Comparison of ENCODE assay signal across 14 mouse cellular contexts in the genomic region with DNA sequence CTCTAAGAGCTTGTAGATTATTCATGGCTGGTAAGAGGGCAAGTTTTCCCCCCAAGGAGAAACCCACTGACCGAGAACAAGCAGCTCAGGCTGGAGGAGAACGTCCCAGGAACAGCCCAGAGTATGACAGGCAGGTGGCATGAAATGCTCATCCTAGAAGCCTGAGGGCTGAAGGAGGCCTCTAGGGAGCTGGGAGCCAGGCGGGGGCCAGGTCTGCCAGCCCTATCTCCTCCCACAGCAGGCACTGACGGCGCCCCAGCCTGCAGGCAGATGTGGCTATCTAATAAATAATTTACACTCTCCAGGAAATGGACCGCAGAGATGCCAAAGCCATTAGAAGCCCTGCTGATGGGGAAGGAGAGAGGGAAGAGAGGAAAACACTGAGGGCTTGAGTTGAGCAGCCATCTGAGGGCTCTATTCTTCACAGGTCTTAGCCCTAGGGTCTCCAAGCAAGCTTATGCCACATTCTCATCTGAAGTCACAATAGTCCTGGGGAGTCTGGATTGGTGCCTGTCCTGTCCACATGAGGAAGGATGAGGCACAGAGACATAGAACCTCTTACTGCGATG.
DNase-seq lines count a peak whose midpoint lies in the region; ATAC-seq and TF ChIP-seq lines count a peak whose summit lies in the region.
"Had no signal": no experiment of that assay in that cellular context is flagged by ENCODE, and none has a peak within 500 bp of the region (broad histone marks: within the 10 kb centered on the region; RNA-seq: fewer than 3 reads in every experiment).

No protein-coding gene starts in this region.

- TF ChIP-seq CTCF in forebrain, postnatal 0 days (IDR thresholded peaks at IDR 0.05; ENCODE audit: low read depth): no peak
- no peak for TF ChIP-seq CTCF in brain, embryonic 14.5 days (IDR thresholded peaks at IDR 0.05; ENCODE audit: borderline replicate concordance, extremely low read depth, insufficient read depth, insufficient read length)
- TF ChIP-seq CTCF in hindbrain, postnatal 0 days (IDR thresholded peaks at IDR 0.05; ENCODE audit: low read depth): no peak

- DNase-seq in forebrain, embryonic 10.5 days (ENCODE audit: extremely low spot score, low spot score): no peak
- no peak for DNase-seq in forebrain, postnatal 0 days
- peak; percentile 44 for DNase-seq in brain, embryonic 14.5 days (ENCODE audit: low read depth)
- no peak for DNase-seq in hindbrain, postnatal 0 days (ENCODE audit: low spot score)
- no peak for DNase-seq in right cerebral cortex, postnatal 14 days
- DNase-seq in heart, adult 11 months: no peak
- DNase-seq in heart, adult 9 months (ENCODE audit: low spot score in 2 of 2): no peak
- DNase-seq: cerebellum, adult 2 months; gastrocnemius, postnatal 10 days; kidney, postnatal 10 days; lung, postnatal 14 days had no signal

- H3K9ac ChIP-seq in forebrain, postnatal 0 days: no peak overlapping the region
- no peak overlapping the region for H3K9ac ChIP-seq in hindbrain, postnatal 0 days (replicated peaks; ENCODE audit: low read length)
- no peak overlapping the region for H3K9ac ChIP-seq in midbrain, embryonic 16.5 days (ENCODE audit: low read depth, low read length)
- H3K9ac ChIP-seq: forebrain, embryonic 12.5 days; liver, embryonic 12.5 days had no signal

- TF ChIP-seq POLR2A in brain, embryonic 14.5 days (IDR thresholded peaks at IDR 0.05; ENCODE audit: borderline replicate concordance, extremely low read depth, insufficient read depth, insufficient read length, poor library complexity, severe bottlenecking): no peak

- no peak overlapping the region for H3K4me3 ChIP-seq in forebrain, embryonic 10.5 days
- no peak overlapping the region for H3K4me3 ChIP-seq in forebrain, postnatal 0 days (ENCODE audit: low read depth, low read length)
- H3K4me3 ChIP-seq in hindbrain, postnatal 0 days (ENCODE audit: low read length): no peak overlapping the region
- no peak overlapping the region for H3K4me3 ChIP-seq in midbrain, embryonic 16.5 days (ENCODE audit: low read depth, low read length)
- H3K4me3 ChIP-seq: forebrain, embryonic 12.5 days; liver, embryonic 12.5 days had no signal

- no peak overlapping the region for H3K4me2 ChIP-seq in forebrain, postnatal 0 days (ENCODE audit: low read depth)
- no peak overlapping the region for H3K4me2 ChIP-seq in hindbrain, postnatal 0 days (ENCODE audit: low read depth, low read length)
- H3K4me2 ChIP-seq in midbrain, embryonic 16.5 days (ENCODE audit: low read length): no peak overlapping the region
- H3K4me2 ChIP-seq: forebrain, embryonic 12.5 days; liver, embryonic 12.5 days had no signal

- H3K4me1 ChIP-seq in forebrain, embryonic 10.5 days: peaks cover 33% of the 10 kb centered on the region
- H3K4me1 ChIP-seq in forebrain, postnatal 0 days (ENCODE audit: insufficient read depth): no peaks in the 10 kb centered on the region
- no peaks in the 10 kb centered on the region for H3K4me1 ChIP-seq in hindbrain, postnatal 0 days (ENCODE audit: insufficient read depth, low read length)
- no peaks in the 10 kb centered on the region; the same call in 1 of the 2 replicates for H3K4me1 ChIP-seq in midbrain, embryonic 16.5 days (ENCODE audit: control insufficient read depth, insufficient read depth, low read length)
- H3K4me1 ChIP-seq: liver, embryonic 12.5 days had no signal

- 82% methylated on average over 7 of the region's 7 CpGs for WGBS in forebrain, embryonic 10.5 days
- 70% methylated on average over 7 of the region's 7 CpGs for WGBS in forebrain, postnatal 0 days
- WGBS in hindbrain, postnatal 0 days: 41% methylated on average over 7 of the region's 7 CpGs
- 51% methylated on average over 7 of the region's 7 CpGs for WGBS in midbrain, embryonic 16.5 days

- H3K36me3 ChIP-seq in forebrain, embryonic 10.5 days (replicated peaks): no peaks in the 10 kb centered on the region
- no peaks in the 10 kb centered on the region for H3K36me3 ChIP-seq in forebrain, postnatal 0 days (ENCODE audit: insufficient read depth)
- no peaks in the 10 kb centered on the region for H3K36me3 ChIP-seq in hindbrain, postnatal 0 days (ENCODE audit: insufficient read depth, low read length)
- H3K36me3 ChIP-seq in midbrain, embryonic 16.5 days (ENCODE audit: control insufficient read depth, insufficient read depth, low read length): no peaks in the 10 kb centered on the region
- H3K36me3 ChIP-seq: forebrain, embryonic 12.5 days; liver, embryonic 12.5 days had no signal

- peaks cover 4% of the 10 kb centered on the region for H3K9me3 ChIP-seq in forebrain, embryonic 10.5 days
- H3K9me3 ChIP-seq in forebrain, postnatal 0 days (ENCODE audit: low read length): no peaks in the 10 kb centered on the region
- H3K9me3 ChIP-seq in hindbrain, postnatal 0 days (ENCODE audit: low read length): no peaks in the 10 kb centered on the region
- H3K9me3 ChIP-seq in midbrain, embryonic 16.5 days (replicated peaks; ENCODE audit: control insufficient read depth, low read length, poor library complexity, severe bottlenecking): no peaks in the 10 kb centered on the region
- H3K9me3 ChIP-seq: forebrain, embryonic 12.5 days; liver, embryonic 12.5 days had no signal

- H3K27me3 ChIP-seq in forebrain, embryonic 10.5 days (ENCODE audit: poor library complexity, severe bottlenecking): peaks cover 6% of the 10 kb centered on the region; the same call in 1 of the 2 replicates
- H3K27me3 ChIP-seq in forebrain, postnatal 0 days (ENCODE audit: insufficient read depth, low read length): no peaks in the 10 kb centered on the region
- no peaks in the 10 kb centered on the region for H3K27me3 ChIP-seq in hindbrain, postnatal 0 days (ENCODE audit: insufficient read depth, low read length)
- H3K27me3 ChIP-seq in midbrain, embryonic 16.5 days (ENCODE audit: control insufficient read depth, insufficient read depth, low read depth, low read length): no peaks in the 10 kb centered on the region
- H3K27me3 ChIP-seq: liver, embryonic 12.5 days had no signal

- ATAC-seq in forebrain, postnatal 0 days: no peak
- peak; percentile 63; the same call in 1 of the 2 replicates for ATAC-seq in hindbrain, postnatal 0 days
- ATAC-seq in midbrain, embryonic 16.5 days: 0 out of 2 replicates have a peak, but pooled peaks have one; percentile 47
- ATAC-seq: liver, embryonic 12.5 days had no signal

- peak overlapping the region; percentile 69 for H3K27ac ChIP-seq in forebrain, embryonic 10.5 days
- H3K27ac ChIP-seq in forebrain, postnatal 0 days (ENCODE audit: low read depth, low read length): no peak overlapping the region
- H3K27ac ChIP-seq in hindbrain, postnatal 0 days: 0 out of 2 replicates have a peak overlapping the region, but pooled peaks have one; percentile 5
- H3K27ac ChIP-seq in midbrain, embryonic 16.5 days (ENCODE audit: low read length): no peak overlapping the region
- H3K27ac ChIP-seq: forebrain, embryonic 12.5 days; liver, embryonic 12.5 days had no signal

Comparison
In these comparisons a context has a peak if more than half of its experiments do, and no peak if none do; other contexts are left out.
1. H3K27ac ChIP-seq: peak in forebrain, embryonic 10.5 days (single experiment) and hindbrain, postnatal 0 days (single experiment); none in forebrain, postnatal 0 days (single experiment) and midbrain, embryonic 16.5 days (single experiment).